Mouse (Mus musculus) cerebellum, adult 2 months (tissue): ENCODE data around the gene Myo10. TPM values are rescaled to one million over a fixed set of nuclear protein-coding genes. Genes with fewer than 3 reads are reported as not detected.

ENCODE experiments used
- DNase-seq, 2 experiments: peaks; one replicate each; pipeline ENCODE4 v3.0.0; 2021
- H3K27ac ChIP-seq: fragments of 200-500 bp; 2 replicates; pipeline ENCODE4 v1.5.1; 2012; ENCODE audit warnings: low read length, control low read depth, inconsistent platforms; ENCODE audit not compliant: insufficient read depth
- H3K27me3 ChIP-seq: fragments of 200-500 bp; 2 replicates; pipeline ENCODE4 v1.6.1; 2012; ENCODE audit warnings: inconsistent platforms, mild to moderate bottlenecking, low read length, moderate library complexity; ENCODE audit not compliant: control insufficient read depth, insufficient read depth
- H3K4me1 ChIP-seq: fragments of 200-500 bp; 2 replicates; pipeline ENCODE4 v1.6.1; 2011; ENCODE audit warnings: low read length; ENCODE audit not compliant: control insufficient read depth, insufficient read depth
- H3K4me3 ChIP-seq: fragments of 200-500 bp; replicated peaks from 2 replicates; pipeline ENCODE3; 2011; ENCODE audit warnings: mild to moderate bottlenecking, low read depth, low read length, control low read depth; ENCODE audit not compliant: insufficient read depth
- CTCF ChIP-seq: fragments of 200-500 bp; IDR thresholded peaks from 2 replicates; pipeline ENCODE4 v1.5.1; 2011; ENCODE audit warnings: low read depth, mild to moderate bottlenecking, control low read depth, low read length, moderate library complexity, borderline replicate concordance; ENCODE audit not compliant: insufficient read depth
- POLR2A ChIP-seq: fragments of 200-500 bp; IDR thresholded peaks from 2 replicates; pipeline ENCODE4 v1.6.1; 2011; ENCODE audit warnings: low read length, control low read depth, borderline replicate concordance; ENCODE audit not compliant: insufficient read depth
- whole genome bisulfite sequencing: fragments of 180-500 bp; shearing (Covaris S2); methylation state at CpG from one replicate; pipeline ENCODE4 v1.1.7; 2018; 5-methylcytosine and 5-hydroxymethylcytosine counted together
- polyA plus RNA-seq: library from polyadenylated mRNA; depleted of rRNA; stranded (reverse); fragments of >200 nt; gene quantifications from 2 replicates; pipeline ENCODE4 v1.2.3, GENCODE M21; 2012

Gene Myo10
- polyA plus RNA-seq, 1 experiment: 30.0 TPM

DNA sequence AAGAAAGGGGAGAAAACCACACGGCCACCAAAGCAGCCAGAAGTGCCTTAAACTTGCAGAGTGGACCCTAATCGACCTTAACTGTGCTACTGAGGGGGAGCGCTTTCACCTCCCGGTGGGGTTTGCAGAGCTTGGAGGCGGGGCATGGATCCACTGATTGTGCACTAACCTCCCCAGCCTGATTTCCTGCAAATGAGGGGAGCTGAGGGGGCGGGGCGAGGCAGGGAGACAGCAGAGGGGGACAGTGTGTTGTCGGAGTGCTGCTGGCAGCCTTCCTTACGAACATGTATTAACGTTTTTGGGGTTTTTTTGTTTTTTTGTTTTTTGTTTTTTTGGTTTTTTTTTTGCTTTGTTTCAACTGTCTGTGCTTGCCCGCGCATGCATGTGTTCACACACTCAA, 190.2 kb downstream of the Myo10 start:
- TF ChIP-seq CTCF (no peak), POLR2A (no peak)
- Histone ChIP-seq H3K27ac (no peak overlapping the region), H3K4me1 (no peaks in the 10 kb centered on the region), H3K27me3 (no peaks in the 10 kb centered on the region), H3K4me3 (no peak overlapping the region)
- DNase-seq: no peak
- 79% methylated on average over 12 of the region's 12 CpGs for WGBS

DNA sequence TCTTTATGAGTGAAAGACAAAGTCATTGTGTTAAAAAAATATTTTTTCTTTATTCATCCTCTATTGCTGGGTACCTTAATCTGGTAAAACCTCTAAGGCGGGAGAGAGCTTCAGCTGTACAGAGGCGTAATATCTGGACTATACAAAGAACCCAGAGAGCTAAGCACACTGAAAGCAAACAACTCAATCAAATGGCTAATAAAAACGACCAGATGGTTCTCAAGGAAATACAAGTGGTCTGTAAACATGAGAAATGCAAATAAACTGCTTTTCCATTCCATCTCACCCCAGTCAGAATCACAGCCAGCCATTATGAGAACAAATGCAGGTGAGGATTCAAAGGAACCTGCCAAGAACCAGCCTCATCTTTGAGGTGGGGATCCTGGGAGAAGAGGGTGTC, 192.2 kb downstream of the Myo10 start:
- no peak overlapping the region for H3K27ac ChIP-seq
- no peak for DNase-seq
- TF ChIP-seq POLR2A: no peak
- TF ChIP-seq CTCF: no peak
- no peaks in the 10 kb centered on the region for H3K27me3 ChIP-seq
- WGBS: 93% methylated on average over 3 of the region's 3 CpGs
- H3K4me3 ChIP-seq: no peak overlapping the region
- H3K4me1 ChIP-seq: no peaks in the 10 kb centered on the region

DNA sequence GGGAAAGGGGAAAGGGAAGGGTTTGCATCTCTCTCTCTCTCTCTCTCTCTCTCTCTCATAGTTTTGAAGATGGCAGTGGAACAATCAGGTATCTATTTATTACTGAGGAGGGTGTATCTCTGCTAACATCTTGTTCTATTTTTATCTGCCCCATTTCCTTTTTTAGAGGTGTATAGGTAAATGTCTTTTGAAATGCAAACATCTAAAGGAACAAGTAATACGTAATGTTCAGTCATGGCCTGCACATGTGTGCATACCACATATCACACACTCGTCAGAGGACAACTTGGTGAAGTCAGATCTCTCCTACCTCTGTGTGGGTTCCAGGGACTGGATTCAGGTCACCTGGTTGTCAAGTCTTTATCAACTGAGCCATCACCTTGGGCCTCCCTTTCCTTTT, 194.9 kb downstream of the Myo10 start:
- TF ChIP-seq CTCF (no peak), POLR2A (no peak)
- Histone ChIP-seq H3K27me3 (no peaks in the 10 kb centered on the region), H3K27ac (no peak overlapping the region), H3K4me1 (no peaks in the 10 kb centered on the region), H3K4me3 (no peak overlapping the region)
- 92% methylated on average over 2 of the region's 2 CpGs for WGBS
- no peak for DNase-seq

DNA sequence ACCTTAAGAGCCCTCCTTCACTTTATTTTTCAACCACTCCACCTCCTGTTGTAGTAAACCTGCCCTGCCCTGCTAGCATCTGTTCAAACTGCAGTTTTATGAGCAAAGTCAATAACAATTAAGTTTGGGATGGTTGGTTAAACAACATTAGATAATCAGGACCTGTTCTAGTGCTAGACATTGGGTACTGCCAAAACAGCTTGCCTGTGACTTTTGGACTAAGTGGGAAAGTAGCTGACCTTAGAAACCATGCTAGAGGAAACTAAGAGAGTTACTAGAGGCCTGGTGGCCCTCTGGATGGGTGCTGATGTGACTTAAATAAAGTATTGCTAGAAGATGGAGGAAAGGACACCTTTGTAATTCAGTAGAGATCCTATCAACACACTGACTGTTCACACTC, 199.7 kb downstream of the Myo10 start:
- TF ChIP-seq POLR2A: no peak
- no peak for TF ChIP-seq CTCF
- H3K27me3 ChIP-seq: no peaks in the 10 kb centered on the region
- H3K4me3 ChIP-seq: no peak overlapping the region
- H3K4me1 ChIP-seq: no peaks in the 10 kb centered on the region
- DNase-seq: no peak
- H3K27ac ChIP-seq: no peak overlapping the region

DNA sequence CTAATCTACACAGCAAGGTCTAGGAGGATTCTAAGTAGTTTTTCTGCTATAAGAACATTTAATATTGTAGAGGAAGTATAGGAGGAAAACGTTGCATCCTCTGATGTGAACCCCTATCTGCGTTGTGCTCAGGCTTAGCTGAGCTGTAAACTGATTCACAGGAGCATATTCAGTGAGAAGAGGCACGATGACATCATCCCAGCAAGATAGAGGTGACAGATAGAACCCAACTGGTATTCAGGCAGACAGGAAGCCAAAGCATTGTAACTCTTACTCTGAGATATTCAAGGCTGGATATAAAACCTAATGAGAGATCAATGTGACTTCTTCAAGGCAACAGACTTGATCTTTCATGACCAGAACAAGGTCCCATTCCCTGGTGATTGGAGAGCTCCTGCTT, 200.3 kb downstream of the Myo10 start:
- 64% methylated on average over 3 of the region's 3 CpGs for WGBS
- Histone ChIP-seq H3K27me3 (no peaks in the 10 kb centered on the region), H3K4me3 (no peak overlapping the region), H3K27ac (no peak overlapping the region), H3K4me1 (no peaks in the 10 kb centered on the region)
- TF ChIP-seq POLR2A (no peak), CTCF (no peak)
- DNase-seq: no peak

DNA sequence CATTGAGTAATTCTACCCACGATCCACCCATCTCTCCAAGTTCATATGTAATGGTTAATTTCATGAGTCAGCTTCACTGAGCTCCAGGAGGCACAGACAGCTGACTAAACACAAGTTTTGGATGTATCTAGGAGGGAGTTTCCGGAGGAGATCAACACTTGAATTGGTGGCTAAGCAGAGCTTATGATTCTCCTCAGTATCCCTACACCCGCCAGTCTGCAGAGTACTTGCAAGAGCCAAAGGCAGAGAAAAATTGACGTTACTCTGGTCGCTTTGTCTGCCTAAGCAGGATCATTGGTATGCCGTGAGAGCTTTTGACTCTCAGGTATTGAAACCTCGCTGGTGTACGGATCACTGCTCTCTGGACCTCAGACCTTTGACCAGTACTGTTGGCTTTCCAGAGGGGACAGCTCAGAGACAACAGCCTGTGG, 204.2 kb downstream of the Myo10 start:
- DNase-seq: no peak
- Histone ChIP-seq H3K4me1 (no peaks in the 10 kb centered on the region), H3K27me3 (no peaks in the 10 kb centered on the region), H3K4me3 (no peak overlapping the region), H3K27ac (no peak overlapping the region)
- 92% methylated on average over 8 of the region's 8 CpGs for WGBS
- no peak for TF ChIP-seq CTCF
- TF ChIP-seq POLR2A: no peak

DNA sequence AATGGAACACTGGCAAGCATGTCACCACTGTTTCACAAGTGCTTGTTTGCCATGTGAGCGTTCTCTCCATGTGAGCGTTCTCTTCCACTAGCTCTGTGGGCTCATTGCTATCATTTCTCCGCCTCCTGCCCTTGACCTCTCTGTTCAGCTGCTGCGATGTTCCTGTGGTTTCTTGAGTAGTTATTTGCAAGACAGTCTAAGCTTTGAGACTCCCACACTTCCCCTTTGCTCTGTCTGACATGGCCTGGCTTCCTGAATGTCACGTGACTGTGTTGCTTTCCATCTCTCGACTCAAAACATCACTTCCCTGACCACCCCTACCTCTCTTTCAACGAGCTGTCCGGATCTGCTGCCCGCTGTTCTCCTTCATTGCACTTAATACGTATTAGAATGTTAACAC, 206.1 kb downstream of the Myo10 start:
- 86% methylated on average over 10 of the region's 10 CpGs for WGBS
- Histone ChIP-seq H3K4me1 (no peaks in the 10 kb centered on the region), H3K27me3 (no peaks in the 10 kb centered on the region), H3K27ac (no peak overlapping the region), H3K4me3 (no peak overlapping the region)
- DNase-seq: no peak
- TF ChIP-seq CTCF (no peak), POLR2A (no peak)

DNA sequence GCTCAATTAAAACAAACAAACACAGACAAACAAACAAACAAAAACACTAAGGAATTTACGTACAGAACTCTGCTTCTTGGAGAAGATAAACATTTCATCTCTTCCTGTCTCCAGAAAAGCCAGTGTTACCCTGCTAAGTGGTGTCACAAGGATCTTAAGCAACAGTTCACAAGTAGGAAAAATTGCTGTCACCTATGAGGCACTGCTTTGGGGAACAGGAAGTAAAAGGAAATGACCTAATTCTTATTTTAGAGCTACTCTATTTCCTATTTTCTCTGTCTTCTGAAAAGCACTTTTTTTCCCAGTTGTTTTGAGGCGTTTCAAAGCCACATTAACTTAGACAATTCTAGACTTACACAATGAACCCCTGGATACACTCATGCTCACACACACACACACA, 208.1 kb downstream of the Myo10 start:
- Histone ChIP-seq H3K4me1 (no peaks in the 10 kb centered on the region), H3K27ac (no peak overlapping the region), H3K27me3 (no peaks in the 10 kb centered on the region), H3K4me3 (no peak overlapping the region)
- no peak for DNase-seq
- TF ChIP-seq CTCF (no peak), POLR2A (no peak)
- 86% methylated on average over 2 of the region's 2 CpGs for WGBS
